Mouse (Mus musculus) brain, adult 10 weeks (tissue): Measurements from ENCODE around the gene Umad1. TPM values are rescaled to one million over a fixed set of nuclear protein-coding genes. Genes with fewer than 3 reads are reported as not detected.

Experiments used
- polyA plus RNA-seq: library from polyadenylated mRNA; stranded (reverse); fragments of 350-450 nt; fragmentation: Illumina TruSeq; extraction: RNeasy Lipid Tissue Mini Kit (QIAGEN cat#74804); gene quantifications from one replicate; pipeline ENCODE4 v1.2.3, GENCODE M21; 2015; ENCODE audit warnings: low read depth, low replicate concordance

Umad1 gene
- 68.3 TPM for polyA plus RNA-seq

DNA sequence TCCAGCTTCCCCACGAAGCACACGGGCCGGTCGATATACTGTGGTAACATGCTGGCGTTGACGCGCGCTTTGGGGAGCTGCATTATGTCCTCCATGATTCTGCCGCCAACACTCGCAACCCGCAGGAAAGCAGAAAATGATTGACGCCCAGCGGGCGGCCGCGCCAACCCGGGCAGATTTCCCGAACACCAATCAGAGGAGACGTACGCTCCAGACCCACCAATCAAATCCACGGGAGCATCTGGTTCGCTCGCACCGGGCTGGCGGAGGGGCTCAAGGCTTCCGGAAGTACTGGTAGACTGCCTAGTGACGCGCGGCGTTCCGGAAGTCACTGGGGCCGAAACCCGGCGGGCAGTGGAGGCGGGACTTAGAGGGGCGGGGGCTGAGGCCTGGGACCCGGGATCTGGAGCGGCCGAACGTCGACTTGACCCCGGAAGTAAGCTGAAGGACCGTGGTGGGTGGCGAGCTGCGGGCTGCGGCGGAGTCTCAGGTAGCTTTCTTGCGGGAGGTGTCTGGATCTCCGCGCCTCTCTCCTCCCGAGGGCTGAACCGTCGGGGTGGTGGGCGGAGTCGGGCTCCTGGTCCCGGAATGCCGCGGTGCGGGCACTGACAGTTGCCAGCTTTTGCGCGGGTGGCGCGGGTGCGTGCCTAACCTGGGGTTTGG is at the start of gene Umad1, which contains the start of the genes Rpa3 and Gm45062:
Gene Umad1, plus strand, starts transcription at position 285 of the 663 bp plus-strand sequence.
Gene Rpa3, minus strand, starts transcription at position 170 of the 663 bp plus-strand sequence.
Gene Gm45062, plus strand, starts transcription at position 447 of the 663 bp plus-strand sequence.

Other genes with a start within 250 kb of the Umad1 start
- 0.36 TPM for gene Col28a1, start 66.7 kb upstream of the Umad1 start, polyA plus RNA-seq
- gene Mios, start 50.1 kb upstream of the Umad1 start, polyA plus RNA-seq: 14.1 TPM
- 23.5 TPM for gene Rpa3, start 115 bp upstream of the Umad1 start, polyA plus RNA-seq
- gene Gm45062, start 162 bp downstream of the Umad1 start, polyA plus RNA-seq: 16.9 TPM